Mouse (Mus musculus) left cerebral cortex, adult 8-10 months (tissue): Measurements from ENCODE around the gene Gtdc1. TPM values are rescaled to one million over a fixed set of nuclear protein-coding genes. Genes with fewer than 3 reads are reported as not detected.

Source experiments
- DNase-seq, 2 experiments: peaks; one replicate each; pipeline ENCODE4 v3.0.0; 2022; ENCODE audit warnings: low spot score in 2 of 2
- total RNA-seq, 4 experiments: library from RNA; stranded (reverse); gene quantifications; 2 replicates each; pipeline ENCODE4 v1.2.4; 2022

The Gtdc1 gene
- total RNA-seq, 4 experiments from 2014 or later, result 72.7 to 102 (median 92.4) TPM

GRCm38 (mm10) chr2:44924618-44925017 lies 2.8 kb downstream of the Gtdc1 start:
- DNase-seq, result no peak

- no peak for DNase-seq
Measured at GRCm38 (mm10) chr2:44923056-44923883, 4.2 kb downstream of the Gtdc1 start.

GRCm38 (mm10) chr2:44922500-44922899 lies 5.0 kb downstream of the Gtdc1 start:
- DNase-seq, result no peak

GRCm38 (mm10) chr2:44920471-44920870 lies 7.0 kb downstream of the Gtdc1 start:
- no peak for DNase-seq

GRCm38 (mm10) chr2:44919326-44919725 lies 8.1 kb downstream of the Gtdc1 start:
- no peak for DNase-seq

- DNase-seq, result no peak
Measured at GRCm38 (mm10) chr2:44918737-44919136, 8.7 kb downstream of the Gtdc1 start.

- no peak for DNase-seq
Measured at GRCm38 (mm10) chr2:44916286-44916685, 11.2 kb downstream of the Gtdc1 start.

- no peak for DNase-seq
Measured at GRCm38 (mm10) chr2:44897801-44898200, 29.7 kb downstream of the Gtdc1 start.

- DNase-seq, result no peak
Measured at GRCm38 (mm10) chr2:44873718-44874117, 53.7 kb downstream of the Gtdc1 start.

GRCm38 (mm10) chr2:44864726-44865125 lies 62.7 kb downstream of the Gtdc1 start:
- no peak for DNase-seq

GRCm38 (mm10) chr2:44854475-44854874 lies 73.0 kb downstream of the Gtdc1 start:
- no peak for DNase-seq

GRCm38 (mm10) chr2:44849666-44850065 lies 77.8 kb downstream of the Gtdc1 start:
- DNase-seq, result no peak

- DNase-seq, result no peak
Measured at GRCm38 (mm10) chr2:44848156-44848555, 79.3 kb downstream of the Gtdc1 start.

- DNase-seq, result no peak
Measured at GRCm38 (mm10) chr2:44845424-44845823, 82.0 kb downstream of the Gtdc1 start.

GRCm38 (mm10) chr2:44829753-44830152 lies 97.7 kb downstream of the Gtdc1 start:
- DNase-seq, result no peak

GRCm38 (mm10) chr2:44829346-44829745 lies 98.1 kb downstream of the Gtdc1 start:
- no peak for DNase-seq

- DNase-seq, result no peak
Measured at GRCm38 (mm10) chr2:44826609-44827008, 100.8 kb downstream of the Gtdc1 start.

GRCm38 (mm10) chr2:44817787-44818186 lies 109.7 kb downstream of the Gtdc1 start:
- no peak for DNase-seq

- no peak for DNase-seq
Measured at GRCm38 (mm10) chr2:44813729-44814128, 113.7 kb downstream of the Gtdc1 start.

- no peak for DNase-seq
Measured at GRCm38 (mm10) chr2:44804497-44804896, 123.0 kb downstream of the Gtdc1 start.

GRCm38 (mm10) chr2:44801361-44801760 lies 126.1 kb downstream of the Gtdc1 start:
- no peak for DNase-seq

- DNase-seq, result no peak
Measured at GRCm38 (mm10) chr2:44791840-44792239, 135.6 kb downstream of the Gtdc1 start.

GRCm38 (mm10) chr2:44791134-44791533 lies 136.3 kb downstream of the Gtdc1 start:
- no peak for DNase-seq
